In the genomic region with DNA sequence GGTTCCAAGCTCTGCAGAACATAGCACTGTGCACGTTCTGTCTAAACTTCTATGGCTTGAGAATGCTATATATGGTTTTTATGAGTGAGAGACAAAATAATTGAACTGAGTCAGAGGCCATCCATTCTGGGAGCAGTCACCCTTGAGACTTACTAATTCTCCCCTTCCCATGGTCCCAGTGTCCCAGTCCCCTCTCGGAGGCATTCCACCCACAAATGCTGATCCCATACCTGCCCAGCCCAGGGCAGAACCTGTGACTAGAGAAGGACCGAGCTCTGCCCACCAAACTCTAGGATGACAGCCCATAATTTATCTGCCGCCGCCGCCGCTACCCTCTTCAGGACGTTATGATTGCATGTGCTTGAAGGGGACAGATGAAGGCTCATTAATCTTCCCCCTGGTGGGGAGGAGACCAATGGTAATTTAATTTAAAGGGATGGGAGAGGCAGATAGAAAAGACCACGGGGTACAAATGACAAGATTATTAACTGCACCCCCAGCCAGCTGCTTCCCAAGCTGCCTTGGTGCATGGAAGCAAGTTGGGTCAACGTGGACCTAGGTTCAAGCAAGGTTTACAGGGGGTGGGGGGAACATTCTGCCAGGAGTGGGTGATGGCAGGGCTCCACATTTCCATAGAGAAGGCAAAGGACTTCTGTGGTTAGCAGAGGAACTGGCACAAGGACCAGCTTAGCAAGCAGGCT, we compare ENCODE assay signal across 25 mouse cellular contexts. TPM values are rescaled to one million over a fixed set of nuclear protein-coding genes. Genes with fewer than 3 reads are reported as not detected.
DNase-seq lines count a peak whose midpoint lies in the region; ATAC-seq lines count a peak whose summit lies in the region.
"Had no signal": no experiment of that assay in that cellular context is flagged by ENCODE, and none has a peak within 500 bp of the region (broad histone marks: within the 10 kb centered on the region; RNA-seq: fewer than 3 reads in every experiment).

No protein-coding gene starts in this region.

- H3K36me3 ChIP-seq in hindbrain, embryonic 13.5 days, result no peaks in the 10 kb centered on the region
- H3K36me3 ChIP-seq in hindbrain, embryonic 10.5 days, result no peaks in the 10 kb centered on the region
- no peaks in the 10 kb centered on the region for H3K36me3 ChIP-seq in neural tube, embryonic 12.5 days
- no peaks in the 10 kb centered on the region for H3K36me3 ChIP-seq in neural tube, embryonic 15.5 days
- H3K36me3 ChIP-seq: embryonic facial prominence, embryonic 10.5 days; G1E; heart, embryonic 10.5 days; hindbrain, embryonic 15.5 days had no signal

- no peak overlapping the region for H3K27ac ChIP-seq in hindbrain, embryonic 13.5 days
- no peak overlapping the region for H3K27ac ChIP-seq in hindbrain, embryonic 10.5 days
- H3K27ac ChIP-seq in neural tube, embryonic 12.5 days, result no peak overlapping the region
- H3K27ac ChIP-seq in neural tube, embryonic 15.5 days (replicated peaks), result no peak overlapping the region
- H3K27ac ChIP-seq: embryonic facial prominence, embryonic 10.5 days; forebrain, embryonic 13.5 days; gastrocnemius, adult 2 months; heart, embryonic 10.5 days; hindbrain, embryonic 15.5 days had no signal

- no peak for DNase-seq in hindbrain, embryonic 10.5 days (ENCODE audit: low spot score)
- DNase-seq in testis, postnatal 14 days (ENCODE audit: low spot score), result no peak
- DNase-seq in embryo, embryonic 10 days (ENCODE audit: low spot score), result no peak
- DNase-seq: adrenal gland, postnatal 10 days; B cell, adult 2 months; cerebellum, adult 11 months; cerebellum, adult 8-10 months; cerebellum, postnatal 25 days; forebrain, postnatal 0 days; gastrocnemius, adult 2 months; gastrocnemius, postnatal 36 days; heart, adult 18-20 months; heart, postnatal 10 days had no signal

- H3K4me2 ChIP-seq in hindbrain, embryonic 13.5 days, result no peak overlapping the region
- 0 out of 2 replicates have a peak overlapping the region, but pooled peaks have one; percentile 7 for H3K4me2 ChIP-seq in neural tube, embryonic 12.5 days (replicated peaks)
- no peak overlapping the region for H3K4me2 ChIP-seq in neural tube, embryonic 15.5 days
- H3K4me2 ChIP-seq: forebrain, embryonic 13.5 days; hindbrain, embryonic 15.5 days had no signal

- H3K27me3 ChIP-seq in hindbrain, embryonic 13.5 days, result no peaks in the 10 kb centered on the region
- H3K27me3 ChIP-seq in hindbrain, embryonic 10.5 days (ENCODE audit: insufficient read depth, poor library complexity, severe bottlenecking), result no peaks in the 10 kb centered on the region
- no peaks in the 10 kb centered on the region for H3K27me3 ChIP-seq in neural tube, embryonic 12.5 days (replicated peaks)
- no peaks in the 10 kb centered on the region for H3K27me3 ChIP-seq in neural tube, embryonic 15.5 days (replicated peaks)
- H3K27me3 ChIP-seq: forebrain, embryonic 13.5 days; hindbrain, embryonic 15.5 days had no signal

- 37% methylated on average over 10 of the region's 10 CpGs for WGBS in hindbrain, embryonic 13.5 days
- WGBS in hindbrain, embryonic 10.5 days, result 82% methylated on average over 10 of the region's 10 CpGs
- WGBS in neural tube, embryonic 12.5 days, result 51% methylated on average over 10 of the region's 10 CpGs
- 34% methylated on average over 10 of the region's 10 CpGs for WGBS in neural tube, embryonic 15.5 days

- H3K9me3 ChIP-seq in hindbrain, embryonic 13.5 days, result no peaks in the 10 kb centered on the region
- no peaks in the 10 kb centered on the region for H3K9me3 ChIP-seq in hindbrain, embryonic 10.5 days
- no peaks in the 10 kb centered on the region for H3K9me3 ChIP-seq in neural tube, embryonic 12.5 days
- no peaks in the 10 kb centered on the region for H3K9me3 ChIP-seq in neural tube, embryonic 15.5 days (replicated peaks)
- H3K9me3 ChIP-seq: embryonic facial prominence, embryonic 10.5 days; forebrain, embryonic 13.5 days; G1E; heart, embryonic 10.5 days; hindbrain, embryonic 15.5 days had no signal

- no peak overlapping the region for H3K4me3 ChIP-seq in hindbrain, embryonic 13.5 days
- H3K4me3 ChIP-seq in hindbrain, embryonic 10.5 days, result no peak overlapping the region
- H3K4me3 ChIP-seq in neural tube, embryonic 12.5 days, result no peak overlapping the region
- no peak overlapping the region for H3K4me3 ChIP-seq in neural tube, embryonic 15.5 days (replicated peaks)
- H3K4me3 ChIP-seq: embryonic facial prominence, embryonic 10.5 days; forebrain, embryonic 13.5 days; gastrocnemius, adult 2 months; heart, embryonic 10.5 days; hindbrain, embryonic 15.5 days had no signal

- H3K9ac ChIP-seq in hindbrain, embryonic 13.5 days, result no peak overlapping the region
- H3K9ac ChIP-seq in neural tube, embryonic 12.5 days, result no peak overlapping the region
- H3K9ac ChIP-seq in neural tube, embryonic 15.5 days (replicated peaks), result no peak overlapping the region
- H3K9ac ChIP-seq: forebrain, embryonic 13.5 days; forebrain, postnatal 0 days; hindbrain, embryonic 15.5 days had no signal

- H3K4me1 ChIP-seq in hindbrain, embryonic 13.5 days (replicated peaks), result peaks cover 10% of the 10 kb centered on the region
- peaks cover 8% of the 10 kb centered on the region for H3K4me1 ChIP-seq in hindbrain, embryonic 10.5 days (replicated peaks)
- peaks cover 6% of the 10 kb centered on the region; the same call in 1 of the 2 replicates for H3K4me1 ChIP-seq in neural tube, embryonic 12.5 days
- H3K4me1 ChIP-seq in neural tube, embryonic 15.5 days, result no peaks in the 10 kb centered on the region
- H3K4me1 ChIP-seq: forebrain, embryonic 13.5 days; hindbrain, embryonic 15.5 days had no signal

- peak; percentile 39; the same call in 1 of the 2 replicates for ATAC-seq in hindbrain, embryonic 13.5 days (ENCODE audit: low FRiP score)
- ATAC-seq in neural tube, embryonic 12.5 days (ENCODE audit: low FRiP score, low read depth), result peak; percentile 58; the same call in 1 of the 2 replicates
- no peak for ATAC-seq in neural tube, embryonic 15.5 days (ENCODE audit: low FRiP score)
- ATAC-seq in hematopoietic stem cell, adult 5-6 weeks (replicated peaks in 1 of 2; ENCODE audit: insufficient read depth in 1 of 2, low FRiP score in 2 of 2, low TSS enrichment in 1 of 2, low read depth in 1 of 2, poor library complexity in 2 of 2, severe bottlenecking in 2 of 2), result peak; percentile 39 to 58; a peak in 2 of 4 replicates
- ATAC-seq: CD4-positive, CD25-positive, alpha-beta regulatory T cell, adult 4 months; forebrain, embryonic 13.5 days; forebrain, postnatal 0 days; inflammation-experienced regulatory T-cells, adult 6 months; intestine, postnatal 0 days had no signal

RNA-seq across cellular contexts. Expression of a gene that starts 40.1 kb away (rescaled TPM):
- 1.2 and 2.9 TPM in 2 replicates for polyA plus RNA-seq in hindbrain, embryonic 13.5 days (2015; fragmentation: Nextera tagmentation; extraction: Ambion mirVana)
- polyA plus RNA-seq in hindbrain, embryonic 10.5 days (2016; fragmentation: Nextera tagmentation; extraction: Ambion mirVana), result 4.7 and 6.9 TPM in 2 replicates
- 12.9 and 13.0 TPM in 2 replicates for polyA plus RNA-seq in neural tube, embryonic 12.5 days (2016; fragmentation: Nextera tagmentation; extraction: Ambion mirVana)
- 2.6 and 7.9 TPM in 2 replicates for polyA plus RNA-seq in neural tube, embryonic 15.5 days (2015; fragmentation: Nextera tagmentation; extraction: Ambion mirVana)
- total RNA-seq in hematopoietic stem cell, adult 5-6 weeks (2017), result 8.3 and 8.6 TPM in 2 replicates
- polyA plus RNA-seq: CD4-positive, CD25-positive, alpha-beta regulatory T cell, adult 4 months; inflammation-experienced regulatory T-cells, adult 6 months had no signal
